Mouse (Mus musculus) myocyte (in vitro differentiated cells): Measurements from ENCODE around the gene Tmem200c.

Source experiments
- CEBPB ChIP-seq: IDR thresholded peaks from 2 replicates; pipeline ENCODE4 v1.6.1; 2011; ENCODE audit warnings: mild to moderate bottlenecking, moderate library complexity; ENCODE audit not compliant: poor library complexity, insufficient read depth, severe bottlenecking
- E2F4 ChIP-seq: IDR thresholded peaks from one replicate; pipeline ENCODE4 v1.6.1; 2011; ENCODE audit warnings: mild to moderate bottlenecking, control low read depth, moderate library complexity; ENCODE audit not compliant: insufficient read depth
- MYOD1 ChIP-seq, 3 experiments: IDR thresholded peaks; one replicate each; pipeline ENCODE4 v1.6.1; 2011; ENCODE audit warnings: control low read depth in 2 of 3, low read depth in 2 of 3, mild to moderate bottlenecking in 2 of 3, moderate library complexity in 1 of 3; ENCODE audit not compliant: insufficient read length in 2 of 3, control insufficient read depth in 1 of 3
- POLR2A ChIP-seq: IDR thresholded peaks from one replicate; pipeline ENCODE4 v1.6.1; 2011; ENCODE audit warnings: low read depth, mild to moderate bottlenecking, control low read depth, moderate library complexity; ENCODE audit not compliant: insufficient read length
- POLR2AphosphoS2 ChIP-seq: IDR thresholded peaks from one replicate; pipeline ENCODE4 v1.6.1; 2011; ENCODE audit warnings: low read depth, control low read depth; ENCODE audit not compliant: insufficient read length
- TCF3 ChIP-seq: IDR thresholded peaks from one replicate; pipeline ENCODE4 v1.6.1; 2011; ENCODE audit warnings: low read depth, control low read depth; ENCODE audit not compliant: insufficient read length

- no peak for TF ChIP-seq POLR2A
- no peak for TF ChIP-seq E2F4
- no peak for TF ChIP-seq POLR2AphosphoS2
- TF ChIP-seq MYOD1 (IDR thresholded peaks at IDR 0.05; ENCODE audit: control insufficient read depth in 1 of 3, insufficient read length in 2 of 3, low read depth in 2 of 3) = no peak
- TF ChIP-seq CEBPB = no peak
- TF ChIP-seq TCF3 = no peak
Measured at GRCm38 (mm10) chr17:68868439-68868838, 42.0 kb downstream of the Tmem200c start.
